Mouse (Mus musculus): ENCODE measurements around the gene Flad1.
"Not testable (repeated sequence)": the region's sequence is repeated elsewhere in the genome, so short reads cannot be mapped to it uniquely, and the experiment has no call there.

The Flad1 gene

DNA sequence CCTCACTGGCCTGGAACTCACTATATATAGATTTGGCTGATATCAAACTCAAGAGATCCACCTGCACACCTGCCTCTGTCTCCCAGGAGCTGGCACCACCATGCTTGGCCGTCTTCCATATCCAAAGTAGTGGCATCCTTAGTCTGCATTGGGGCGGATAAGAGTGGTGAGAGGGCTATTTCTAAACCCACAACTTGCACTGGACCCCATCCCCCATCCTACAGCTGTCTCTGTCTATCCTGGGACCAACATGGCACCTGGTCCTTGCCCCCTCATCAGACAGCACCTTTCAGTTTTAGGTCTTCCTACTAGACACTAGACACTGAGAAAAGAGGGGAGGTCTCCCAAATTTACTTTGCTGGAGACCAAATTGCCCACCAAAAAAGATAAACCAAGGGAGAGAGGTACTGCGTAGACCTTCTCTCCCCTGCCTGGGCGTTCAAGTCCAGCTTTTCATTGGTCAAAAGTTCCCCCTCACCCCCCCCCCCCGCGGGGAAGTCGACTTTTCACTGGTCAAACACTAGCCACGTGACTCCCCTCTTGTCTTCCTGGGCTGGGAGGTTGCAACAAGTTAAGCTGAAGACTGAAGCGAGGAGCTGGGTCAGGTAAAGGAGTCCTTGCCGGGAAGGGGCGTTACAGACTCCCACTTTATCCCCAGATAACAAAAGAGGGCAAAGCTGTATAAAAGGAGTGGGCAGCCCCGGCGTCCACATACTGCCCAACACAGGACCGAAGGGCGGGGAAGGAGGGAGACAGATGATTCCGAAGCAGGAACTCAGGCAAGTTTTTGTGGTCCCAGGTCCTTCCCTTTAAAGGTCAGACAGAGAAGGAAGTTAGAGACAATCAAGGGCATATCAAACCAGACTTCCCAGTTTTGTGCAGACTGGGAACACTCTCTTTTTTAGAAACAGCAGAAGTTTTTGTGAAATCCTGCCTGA is 24.8 kb upstream of the Flad1 start, which contains the start of gene Pbxip1:
Gene Pbxip1, plus strand, starts transcription at position 531 of the 938 bp plus-strand sequence.
- ChIA-PET CTCF (interaction anchor here (0.5 to 2.4 kb wide), 35 partner anchors 11 to 1025 kb away, joined by 3 to 28 read pairs (median 4); partner anchors contain the start of genes Cks1b (in 1 of the 4), Krtcap2 (in 1 of the 4) and Shc1 (in 1 of the 4)), POLR2A (interaction anchor here (0.6 to 10.3 kb wide), 71 partner anchors 10 to 1676 kb away, joined by 3 to 82 read pairs (median 4); partner anchors contain the start of genes Pmvk (in 3 of the 4), Cks1b (in 2 of the 4), Kcnn3 (in 2 of the 4) and Shc1 (in 2 of the 4))

GRCm38 (mm10) chr3:89435041-89435440 is 23.4 kb upstream of the Flad1 start:
- CTCF ChIA-PET = interaction anchor here (0.7 to 1.7 kb wide), 9 partner anchors 10 to 434 kb away, joined by 3 to 5 read pairs (median 3); no protein-coding TSS in a partner anchor
- POLR2A ChIA-PET = interaction anchor here in 3 of 4 experiments (0.7 to 10.3 kb wide), 19 partner anchors 9 to 338 kb away, joined by 3 to 82 read pairs (median 4); partner anchors contain the start of genes Flad1 (in 2 of the 3), Cks1b (in 1 of the 3), Shc1 (in 1 of the 3) and Zbtb7b (in 1 of the 3)

- ChIA-PET CTCF (interaction anchor here in 3 of 4 experiments (0.6 to 1.7 kb wide), 6 partner anchors 13 to 884 kb away, joined by 3 to 5 read pairs (median 4); no protein-coding TSS in a partner anchor), POLR2A (interaction anchor here in 3 of 4 experiments (0.7 to 10.3 kb wide), 21 partner anchors 9 to 338 kb away, joined by 3 to 82 read pairs (median 4); partner anchors contain the start of genes Flad1 (in 2 of the 3), Cks1b (in 1 of the 3), Shc1 (in 1 of the 3) and Zbtb7b (in 1 of the 3))
These were observed 22.9 kb upstream of the Flad1 start for GRCm38 (mm10) chr3:89434532-89434931.

GRCm38 (mm10) chr3:89432606-89433005 is 20.9 kb upstream of the Flad1 start:
- CTCF ChIA-PET = interaction anchor here in 1 of 4 experiments (0.7 to 3.4 kb wide), 3 partner anchors 11 to 36 kb away, joined by 3 to 23 read pairs (median 3); no protein-coding TSS in a partner anchor
- POLR2A ChIA-PET = interaction anchor here in 3 of 4 experiments (0.8 to 10.3 kb wide), 15 partner anchors 9 to 54 kb away, joined by 3 to 99 read pairs (median 5); partner anchors contain the start of genes Cks1b (in 1 of the 3), Flad1 (in 1 of the 3) and Shc1 (in 1 of the 3)

DNA sequence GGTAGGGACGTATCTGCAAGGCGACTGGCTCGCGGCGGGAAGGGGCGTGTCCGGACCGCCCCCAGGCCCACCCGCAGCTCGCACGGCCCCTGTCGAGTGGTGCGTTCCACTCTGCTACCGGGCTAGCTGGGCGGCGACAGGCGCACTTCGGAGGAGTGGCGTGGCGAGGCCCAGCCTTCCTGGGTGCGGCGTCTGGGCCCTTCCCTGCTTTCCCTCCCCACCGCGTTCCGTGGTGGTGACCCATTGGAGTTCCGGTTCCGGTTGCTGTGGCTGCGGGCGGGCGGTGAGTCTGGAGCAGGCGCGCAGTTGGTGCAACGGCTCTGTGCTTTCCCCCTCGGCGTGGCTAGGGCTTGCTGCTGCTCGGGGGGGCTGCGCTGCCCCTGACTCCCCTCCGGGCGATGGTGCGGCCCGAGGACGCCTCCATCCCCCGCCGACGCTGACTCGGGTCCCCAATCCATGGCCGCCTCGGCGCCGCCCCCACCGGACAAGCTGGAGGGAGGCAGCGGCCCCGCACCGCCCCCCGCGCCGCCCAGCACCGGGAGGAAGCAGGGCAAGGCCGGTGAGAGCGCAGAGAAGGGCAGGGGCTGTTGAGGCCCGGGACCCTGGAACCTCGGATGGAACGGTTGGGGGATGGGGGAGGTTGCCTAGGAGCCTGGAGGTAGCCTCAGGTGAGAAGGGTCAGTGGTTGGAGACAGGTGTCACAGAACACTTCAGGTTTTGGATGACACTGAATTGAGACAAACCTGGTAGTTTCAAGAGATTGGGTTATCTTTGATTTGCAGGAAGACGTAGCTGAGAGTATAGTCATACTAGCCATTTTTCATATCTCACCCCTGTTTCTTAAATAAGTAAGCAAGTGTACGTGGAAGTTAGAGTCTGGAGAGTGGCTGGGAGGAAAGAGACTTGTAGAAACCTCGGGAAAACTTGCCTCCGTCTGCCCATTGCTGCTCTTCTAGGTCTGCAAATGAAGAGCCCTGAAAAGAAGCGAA is 18.8 kb upstream of the Flad1 start, which contains the start of gene Pygo2:
Gene Pygo2, plus strand, starts transcription at position 44 of the 989 bp plus-strand sequence.
- CTCF ChIA-PET = interaction anchor here in 3 of 4 experiments (0.5 to 3.4 kb wide), 13 partner anchors 9 to 297 kb away, joined by 3 to 23 read pairs (median 5); no protein-coding TSS in a partner anchor

GRCm38 (mm10) chr3:89429021-89429420 is 17.4 kb upstream of the Flad1 start:
- POLR2A ChIA-PET = interaction anchor here in 2 of 4 experiments (1.3 to 4.0 kb wide), 3 partner anchors 8 to 27 kb away, joined by 5 to 99 read pairs (median 44); partner anchors contain the start of genes Cks1b (in 1 of the 2) and Shc1 (in 1 of the 2)
- CTCF ChIA-PET = not testable (repeated sequence)

More for the DNA sequence above, 18.8 kb upstream of the Flad1 start, which contains the start of gene Pygo2:
- POLR2A ChIA-PET = interaction anchor here in 3 of 4 experiments (0.6 to 10.3 kb wide), 50 partner anchors 7 to 260 kb away, joined by 3 to 99 read pairs (median 4); partner anchors contain the start of genes Cks1b (in 3 of the 3), Flad1 (in 3 of the 3), Efna3 (in 2 of the 3) and Shc1 (in 2 of the 3)

- ChIA-PET CTCF (interaction anchor here in 3 of 4 experiments (0.6 to 2.8 kb wide), 8 partner anchors 11 to 77 kb away, joined by 3 to 11 read pairs (median 6); partner anchors contain the start of gene Pbxip1 (in 1 of the 3)), POLR2A (interaction anchor here in 3 of 4 experiments (0.6 to 12.6 kb wide), 22 partner anchors 8 to 388 kb away, joined by 3 to 192 read pairs (median 4); partner anchors contain the start of genes Pbxip1 (in 2 of the 3), Flad1 (in 1 of the 3), Lenep (in 1 of the 3) and Pmvk (in 1 of the 3))
These were observed 14.2 kb upstream of the Flad1 start for GRCm38 (mm10) chr3:89425876-89426275.

DNA sequence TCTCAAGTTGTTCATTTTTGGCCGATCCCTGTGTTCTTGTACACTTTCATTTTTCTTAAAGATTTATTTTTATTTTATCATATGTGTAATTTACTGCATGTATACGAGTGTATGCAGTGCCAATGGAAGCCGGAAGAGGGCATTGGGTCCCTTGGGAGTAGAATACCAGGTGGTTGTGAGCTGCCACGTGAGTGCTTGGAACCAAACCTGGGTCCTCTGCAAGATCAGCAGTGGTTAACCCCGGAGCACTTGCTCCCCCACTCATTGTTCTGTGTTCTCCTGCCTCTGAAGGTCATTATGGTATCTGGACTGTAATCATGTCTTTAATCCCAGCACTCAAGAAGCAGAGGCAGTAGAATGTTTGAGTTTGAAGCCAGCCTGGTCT is 13.5 kb upstream of the Flad1 start:
- ChIA-PET CTCF (interaction anchor here (0.5 to 2.8 kb wide), 12 partner anchors 10 to 170 kb away, joined by 3 to 11 read pairs (median 5); partner anchors contain the start of genes Pbxip1 (in 2 of the 4), Adam15 (in 1 of the 4) and Pmvk (in 1 of the 4)), POLR2A (interaction anchor here in 3 of 4 experiments (0.7 to 12.6 kb wide), 26 partner anchors 9 to 270 kb away, joined by 3 to 192 read pairs (median 4); partner anchors contain the start of genes Pbxip1 (in 2 of the 3), Flad1 (in 1 of the 3), Lenep (in 1 of the 3) and Pmvk (in 1 of the 3))

- ChIA-PET POLR2A (interaction anchor here in 3 of 4 experiments (0.6 to 12.6 kb wide), 24 partner anchors 8 to 1100 kb away, joined by 3 to 192 read pairs (median 4); partner anchors contain the start of genes Pbxip1 (in 2 of the 3), Flad1 (in 1 of the 3), Glmp (in 1 of the 3) and Lenep (in 1 of the 3)), CTCF (interaction anchor here in 3 of 4 experiments (0.6 to 2.8 kb wide), 5 partner anchors 25 to 169 kb away, joined by 3 to 11 read pairs (median 10); partner anchors contain the start of genes Adam15 (in 1 of the 3) and Efna3 (in 1 of the 3))
These were observed 12.9 kb upstream of the Flad1 start for GRCm38 (mm10) chr3:89424416-89425140.

- POLR2A ChIA-PET = interaction anchor here in 3 of 4 experiments (0.7 to 12.6 kb wide), 29 partner anchors 8 to 83 kb away, joined by 3 to 192 read pairs (median 8); partner anchors contain the start of genes Flad1 (in 3 of the 3), Pygo2 (in 3 of the 3), Pmvk (in 2 of the 3) and Zbtb7b (in 2 of the 3)
- CTCF ChIA-PET = interaction anchor here in 3 of 4 experiments (0.7 to 3.5 kb wide), 8 partner anchors 26 to 314 kb away, joined by 3 to 20 read pairs (median 6); no protein-coding TSS in a partner anchor
These were observed 11.0 kb upstream of the Flad1 start for GRCm38 (mm10) chr3:89422556-89423205.

DNA sequence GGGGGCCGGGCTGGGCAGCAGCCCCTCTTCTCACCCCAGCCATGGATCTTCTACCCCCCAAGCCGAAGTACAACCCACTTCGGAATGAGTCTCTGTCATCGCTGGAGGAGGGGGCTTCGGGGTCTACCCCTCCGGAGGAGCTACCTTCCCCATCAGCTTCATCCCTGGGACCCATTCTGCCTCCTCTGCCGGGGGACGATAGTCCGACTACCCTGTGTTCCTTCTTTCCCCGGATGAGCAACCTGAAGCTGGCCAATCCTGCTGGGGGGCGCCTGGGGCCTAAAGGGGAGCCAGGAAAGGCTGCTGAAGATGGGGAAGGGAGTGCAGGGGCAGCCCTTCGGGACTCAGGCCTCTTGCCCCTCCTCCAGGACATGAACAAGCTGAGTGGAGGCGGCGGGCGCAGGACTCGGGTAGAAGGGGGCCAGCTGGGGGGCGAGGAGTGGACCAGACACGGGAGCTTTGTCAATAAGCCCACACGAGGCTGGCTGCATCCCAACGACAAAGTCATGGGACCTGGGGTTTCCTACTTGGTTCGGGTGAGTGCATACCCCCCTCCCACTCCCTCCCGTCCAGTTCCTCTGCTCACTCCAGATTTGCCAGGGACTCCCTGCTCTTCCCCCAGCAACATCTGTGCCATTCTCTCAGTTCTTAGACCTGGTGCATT is 10.3 kb upstream of the Flad1 start:
- CTCF ChIA-PET = interaction anchor here (0.5 to 3.5 kb wide), 22 partner anchors 8 to 1376 kb away, joined by 3 to 20 read pairs (median 4); partner anchors contain the start of genes Pmvk (in 2 of the 4) and Pygo2 (in 2 of the 4)

GRCm38 (mm10) chr3:89421002-89421774 is 9.5 kb upstream of the Flad1 start:
- ChIA-PET POLR2A (interaction anchor here (0.6 to 12.6 kb wide), 69 partner anchors 9 to 827 kb away, joined by 3 to 192 read pairs (median 5); partner anchors contain the start of genes Flad1 (in 3 of the 4), Pygo2 (in 3 of the 4), Pbxip1 (in 2 of the 4) and Pmvk (in 2 of the 4)), CTCF (interaction anchor here (0.5 to 3.5 kb wide), 29 partner anchors 9 to 1375 kb away, joined by 3 to 20 read pairs (median 4); partner anchors contain the start of genes Pmvk (in 2 of the 4), Pygo2 (in 2 of the 4), Flad1 (in 1 of the 4) and Pbxip1 (in 1 of the 4))

More for the DNA sequence above, 10.3 kb upstream of the Flad1 start:
- POLR2A ChIA-PET = interaction anchor here in 3 of 4 experiments (0.6 to 12.6 kb wide), 54 partner anchors 8 to 534 kb away, joined by 3 to 192 read pairs (median 5); partner anchors contain the start of genes Flad1 (in 3 of the 3), Pygo2 (in 3 of the 3), Pbxip1 (in 2 of the 3) and Pmvk (in 2 of the 3)

Measured in embryonic stem cell, embryonic (primary cell).